Mouse (Mus musculus) midbrain, embryonic 16.5 days (tissue): ENCODE data around the gene Ppm1h. TPM values are rescaled to one million over a fixed set of nuclear protein-coding genes. Genes with fewer than 3 reads are reported as not detected.

Experiments
- ATAC-seq: fragments of 200-750 bp; cut with Nextera tagmentation; 2 replicates; pipeline ENCODE4 v1.8.0; 2017; ENCODE audit warnings: moderate TSS enrichment
- H3K27ac ChIP-seq: fragments of 300-500 bp; sonication (generic); 2 replicates; pipeline ENCODE4 v1.5.1; 2014; ENCODE audit warnings: mild to moderate bottlenecking, low read length, mixed read lengths
- H3K27me3 ChIP-seq: fragments of 300-500 bp; sonication (generic); 2 replicates; pipeline ENCODE4 v1.6.1; 2014; ENCODE audit warnings: low read depth, low read length, mixed read lengths; ENCODE audit not compliant: control insufficient read depth, insufficient read depth
- H3K36me3 ChIP-seq: fragments of 300-500 bp; sonication (generic); 2 replicates; pipeline ENCODE4 v1.6.1; 2014; ENCODE audit warnings: mild to moderate bottlenecking, low read length, moderate library complexity, mixed read lengths; ENCODE audit not compliant: control insufficient read depth, insufficient read depth
- H3K4me1 ChIP-seq: fragments of 300-500 bp; sonication (generic); 2 replicates; pipeline ENCODE4 v1.6.1; 2014; ENCODE audit warnings: mild to moderate bottlenecking, low read length, mixed read lengths; ENCODE audit not compliant: control insufficient read depth, insufficient read depth
- H3K4me2 ChIP-seq: fragments of 300-500 bp; sonication (generic); 2 replicates; pipeline ENCODE4 v1.6.1; 2014; ENCODE audit warnings: mild to moderate bottlenecking, low read length, mixed read lengths
- H3K4me3 ChIP-seq: fragments of 300-500 bp; sonication (generic); 2 replicates; pipeline ENCODE4 v1.5.1; 2014; ENCODE audit warnings: low read depth, mild to moderate bottlenecking, low read length, moderate library complexity, mixed read lengths
- H3K9ac ChIP-seq: fragments of 300-500 bp; sonication (generic); 2 replicates; pipeline ENCODE4 v1.6.1; 2014; ENCODE audit warnings: low read depth, low read length, mixed read lengths
- H3K9me3 ChIP-seq: fragments of 300-500 bp; sonication (generic); replicated peaks from 2 replicates; pipeline ENCODE4 v1.6.1; 2014; ENCODE audit warnings: mild to moderate bottlenecking, low read length, mixed read lengths; ENCODE audit not compliant: control insufficient read depth, poor library complexity, severe bottlenecking
- WGBS: fragments of 180-500 bp; shearing (Covaris S2); extraction: QIAGEN DNeasy Blood & Tissue Kit; methylation state at CpG from one replicate; pipeline ENCODE4 v1.1.7; 2014; 5-methylcytosine and 5-hydroxymethylcytosine counted together
- polyA plus RNA-seq: library from polyadenylated mRNA; unstranded; fragments of >200 nt; fragmentation: Nextera tagmentation; extraction: Ambion mirVana; gene quantifications from 2 replicates; pipeline ENCODE4 v1.2.1, GENCODE M21; 2015

Ppm1h gene
- polyA plus RNA-seq, 1 experiment from 2014 or later = 25.2 TPM

DNA sequence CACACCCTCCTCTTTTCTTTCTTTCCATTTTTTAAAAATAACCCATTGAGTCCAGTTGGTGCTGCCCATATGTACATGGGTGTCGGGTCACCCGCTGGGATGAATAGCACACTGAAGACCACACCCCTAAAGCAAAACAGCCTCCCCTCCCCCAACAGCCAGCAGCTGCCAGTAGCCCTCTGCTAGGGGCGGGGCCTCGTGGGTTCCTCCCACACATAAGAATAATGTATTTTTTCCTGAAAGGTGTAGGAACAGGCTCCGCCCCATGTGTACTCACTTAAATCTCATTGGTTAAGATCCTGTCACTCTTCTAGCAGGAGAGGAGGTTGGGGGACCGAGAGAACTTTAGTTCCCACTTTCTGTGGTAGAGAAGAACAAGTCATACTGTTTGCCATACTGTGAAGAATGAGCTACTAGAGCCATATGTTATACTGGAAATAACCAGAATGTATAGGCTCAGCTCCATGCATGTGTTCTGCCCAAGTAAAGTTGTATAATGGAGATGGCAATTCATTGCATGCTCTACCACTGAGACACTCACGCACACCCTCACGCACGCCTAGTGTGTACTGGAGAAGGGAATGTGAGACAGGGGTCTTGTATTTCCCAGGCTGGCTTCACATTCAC is 231.0 kb downstream of the Ppm1h start:
- 94% methylated on average over 9 of the region's 9 CpGs for WGBS
- no peak overlapping the region for H3K27ac ChIP-seq
- H3K27me3 ChIP-seq = no peaks in the 10 kb centered on the region
- H3K4me2 ChIP-seq = no peak overlapping the region
- no peak overlapping the region for H3K9ac ChIP-seq
- H3K4me1 ChIP-seq = peaks cover 10% of the 10 kb centered on the region
- no peak for ATAC-seq
- no peaks in the 10 kb centered on the region for H3K9me3 ChIP-seq
- H3K36me3 ChIP-seq = 0 out of 2 replicates have a peak, but pooled peaks cover 2% of the 10 kb centered on the region
- H3K4me3 ChIP-seq = no peak overlapping the region

DNA sequence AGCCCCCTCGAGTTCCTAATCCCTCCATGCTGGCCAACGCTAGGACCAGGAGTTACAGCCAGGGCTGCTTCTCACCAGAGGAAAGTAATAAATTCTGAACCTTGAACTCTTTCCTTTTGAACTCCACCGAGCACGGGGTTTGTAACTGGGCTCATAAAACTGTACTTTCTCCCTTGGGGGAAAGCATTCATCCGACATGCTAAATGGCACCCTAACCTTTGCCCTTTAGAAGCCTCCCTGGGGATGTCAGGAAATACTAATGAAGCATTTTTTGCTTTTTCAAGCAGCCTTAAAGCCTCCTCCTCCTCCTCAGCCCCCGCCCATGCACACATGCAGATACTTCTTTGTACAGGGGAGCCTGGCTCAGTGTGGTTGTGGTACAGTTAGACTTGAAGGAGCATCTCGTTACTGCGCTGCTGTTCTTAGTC is 232.2 kb downstream of the Ppm1h start:
- 61% methylated on average over 8 of the region's 8 CpGs for WGBS
- H3K36me3 ChIP-seq = no peaks in the 10 kb centered on the region
- H3K27ac ChIP-seq = no peak overlapping the region
- H3K4me3 ChIP-seq = no peak overlapping the region
- H3K9ac ChIP-seq = no peak overlapping the region
- H3K9me3 ChIP-seq = no peaks in the 10 kb centered on the region
- H3K4me1 ChIP-seq = peaks cover 10% of the 10 kb centered on the region
- no peaks in the 10 kb centered on the region for H3K27me3 ChIP-seq
- no peak overlapping the region for H3K4me2 ChIP-seq
- no peak for ATAC-seq

DNA sequence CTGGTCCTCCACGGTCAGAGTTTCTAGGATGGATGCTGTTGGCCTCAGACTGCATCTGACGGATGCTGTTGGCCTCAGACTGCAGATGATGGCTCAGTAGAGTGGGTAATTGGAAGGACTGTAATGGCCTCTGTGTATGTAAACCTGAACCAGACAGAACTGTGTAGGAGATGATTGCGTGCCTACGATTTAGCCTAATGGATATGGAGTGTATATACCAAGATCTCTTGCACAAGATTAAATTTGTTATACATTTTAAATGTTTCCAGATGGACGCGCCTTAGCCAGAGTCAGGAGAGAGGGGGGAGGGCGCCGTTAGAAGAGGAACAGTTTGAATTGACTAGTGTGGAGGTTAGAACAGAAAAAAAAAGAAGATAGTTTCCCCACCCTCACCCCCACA is 233.1 kb downstream of the Ppm1h start:
- no peak overlapping the region for H3K9ac ChIP-seq
- H3K36me3 ChIP-seq = no peaks in the 10 kb centered on the region
- H3K27me3 ChIP-seq = no peaks in the 10 kb centered on the region
- H3K9me3 ChIP-seq = no peaks in the 10 kb centered on the region
- WGBS = 69% methylated on average over 8 of the region's 8 CpGs
- 0 out of 2 replicates have a peak, but pooled peaks have one; percentile 14 for ATAC-seq
- no peak overlapping the region for H3K4me2 ChIP-seq
- H3K4me3 ChIP-seq = no peak overlapping the region
- peaks cover 10% of the 10 kb centered on the region for H3K4me1 ChIP-seq
- H3K27ac ChIP-seq = no peak overlapping the region

DNA sequence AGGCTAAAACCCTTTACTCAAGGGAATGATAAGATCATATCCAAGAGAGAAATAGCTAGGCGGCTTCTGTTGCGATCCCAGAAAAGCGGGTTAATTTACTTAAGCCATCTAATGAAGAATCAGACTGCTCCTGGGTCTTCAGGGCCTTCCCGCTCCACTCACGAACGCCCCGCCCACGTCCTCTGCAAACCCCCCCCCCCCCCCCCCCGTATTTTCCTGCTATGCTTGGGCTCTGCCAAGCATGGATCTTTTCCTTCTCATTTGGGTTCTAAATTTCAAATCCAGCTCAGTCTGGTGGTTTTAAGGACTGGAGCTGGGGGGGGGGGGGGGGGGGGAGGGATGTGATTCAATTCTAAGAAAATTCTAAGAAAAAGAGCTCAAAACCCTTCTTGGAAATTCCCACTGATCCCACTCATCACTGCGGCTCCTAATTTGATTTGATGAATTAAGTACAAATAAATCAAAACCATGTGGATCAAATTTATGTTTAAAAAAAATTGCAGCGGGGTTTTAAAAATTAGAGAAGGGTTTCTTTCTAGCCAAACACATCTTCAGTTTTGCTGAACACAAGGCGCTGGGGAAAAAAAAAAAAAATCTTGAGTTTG is 233.6 kb downstream of the Ppm1h start:
- H3K27me3 ChIP-seq = no peaks in the 10 kb centered on the region
- H3K4me3 ChIP-seq = no peak overlapping the region
- no peak overlapping the region for H3K4me2 ChIP-seq
- H3K36me3 ChIP-seq = no peaks in the 10 kb centered on the region
- H3K27ac ChIP-seq = peak overlapping the region; percentile 39
- H3K4me1 ChIP-seq = peaks cover 10% of the 10 kb centered on the region
- 43% methylated on average over 8 of the region's 12 CpGs for WGBS
- no peak overlapping the region for H3K9ac ChIP-seq
- no peaks in the 10 kb centered on the region for H3K9me3 ChIP-seq
- no peak for ATAC-seq

DNA sequence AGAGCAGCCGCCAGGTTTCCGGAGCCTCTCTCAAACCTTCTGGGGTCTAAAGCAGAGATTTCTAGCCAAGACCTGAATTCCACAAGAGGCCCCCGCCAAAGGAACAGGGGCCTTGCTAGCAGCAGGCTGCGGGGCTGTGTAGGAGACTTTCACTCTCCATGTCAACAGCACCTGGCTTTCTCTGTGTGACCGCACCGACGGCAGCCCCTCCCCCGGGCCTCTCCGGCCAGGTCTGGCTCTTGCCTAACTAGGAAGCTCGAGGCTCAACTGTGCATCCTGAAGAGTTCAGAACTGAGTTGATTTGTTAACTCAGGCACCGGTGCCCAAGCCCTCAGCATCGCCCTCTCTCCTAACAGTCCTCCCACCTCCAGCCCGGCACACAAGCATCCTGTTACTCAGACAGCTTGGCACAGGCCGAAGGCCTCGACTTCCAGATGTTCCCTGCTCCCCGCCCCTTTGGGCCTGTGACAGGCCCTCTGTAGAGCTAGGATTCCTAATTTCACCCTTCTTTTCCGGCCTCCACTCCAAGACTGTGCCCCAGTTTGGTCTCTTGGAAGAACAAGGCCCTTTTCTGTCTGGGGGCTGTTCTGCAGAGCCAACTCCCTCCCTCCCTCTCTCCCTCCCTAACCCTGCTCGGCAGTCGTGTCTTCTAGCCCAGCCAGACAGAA is 234.3 kb downstream of the Ppm1h start:
- Histone ChIP-seq H3K27me3 (no peaks in the 10 kb centered on the region), H3K4me2 (0 out of 2 replicates have a peak overlapping the region, but pooled peaks have one; percentile 24), H3K9me3 (no peaks in the 10 kb centered on the region), H3K36me3 (no peaks in the 10 kb centered on the region), H3K27ac (peak overlapping the region; percentile 39), H3K4me1 (peaks cover 10% of the 10 kb centered on the region), H3K9ac (peak overlapping the region; percentile 2; the same call in 1 of the 2 replicates), H3K4me3 (no peak overlapping the region)
- WGBS = 19% methylated on average over 19 of the region's 19 CpGs
- ATAC-seq = peak; percentile 88

DNA sequence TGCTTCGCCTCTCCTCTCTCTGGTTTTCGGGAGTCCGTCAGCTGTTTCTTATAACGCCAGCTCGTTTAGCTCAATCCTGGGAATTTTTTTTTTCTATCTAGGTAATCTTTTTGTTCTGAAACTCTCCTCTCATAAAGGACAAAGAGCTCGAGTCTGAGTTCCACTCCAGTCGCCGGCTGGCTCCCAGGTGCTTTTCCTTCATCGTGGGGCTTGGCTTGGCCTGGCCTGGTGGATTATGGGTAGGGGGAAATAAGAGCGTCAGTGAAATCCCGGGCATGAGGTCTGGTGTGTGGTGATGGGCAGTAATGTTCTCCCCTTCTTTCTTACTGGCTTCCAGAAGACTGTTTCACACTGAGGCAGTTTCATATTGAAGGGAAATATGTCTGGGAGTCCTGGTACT is 234.8 kb downstream of the Ppm1h start:
- no peak overlapping the region for H3K4me3 ChIP-seq
- no peaks in the 10 kb centered on the region for H3K36me3 ChIP-seq
- no peak overlapping the region for H3K4me2 ChIP-seq
- no peak overlapping the region; the same call in 1 of the 2 replicates for H3K9ac ChIP-seq
- H3K27ac ChIP-seq = 0 out of 2 replicates have a peak overlapping the region, but pooled peaks have one; percentile 15
- no peaks in the 10 kb centered on the region for H3K9me3 ChIP-seq
- 35% methylated on average over 11 of the region's 11 CpGs for WGBS
- H3K27me3 ChIP-seq = no peaks in the 10 kb centered on the region
- ATAC-seq = no peak
- peaks cover 10% of the 10 kb centered on the region for H3K4me1 ChIP-seq

DNA sequence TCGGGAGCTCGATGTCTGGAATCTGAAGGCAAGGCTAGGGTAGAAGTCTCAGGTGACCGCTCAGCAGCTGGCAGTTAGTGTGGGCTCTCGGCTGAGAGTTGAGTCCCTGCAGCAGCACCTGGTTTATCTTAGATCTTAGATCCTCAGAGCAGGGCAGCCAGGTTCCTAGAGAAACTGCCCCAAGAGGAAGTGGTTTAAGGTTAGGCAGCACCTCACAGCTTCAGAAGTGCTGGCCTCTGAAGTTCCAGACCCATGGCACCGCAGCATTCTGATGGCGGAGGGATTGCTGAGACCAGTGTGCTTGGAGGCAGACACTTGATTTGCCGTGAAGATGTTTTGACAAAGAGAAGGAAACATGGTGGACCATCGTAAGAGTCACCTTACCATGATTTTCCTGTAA is 237.3 kb downstream of the Ppm1h start:
- no peaks in the 10 kb centered on the region for H3K9me3 ChIP-seq
- H3K36me3 ChIP-seq = no peaks in the 10 kb centered on the region; the same call in 1 of the 2 replicates
- H3K27me3 ChIP-seq = no peaks in the 10 kb centered on the region
- H3K4me3 ChIP-seq = no peak overlapping the region
- H3K27ac ChIP-seq = no peak overlapping the region
- H3K9ac ChIP-seq = no peak overlapping the region
- ATAC-seq = no peak
- H3K4me1 ChIP-seq = peaks cover 10% of the 10 kb centered on the region
- no peak overlapping the region for H3K4me2 ChIP-seq
- 85% methylated on average over 8 of the region's 8 CpGs for WGBS

DNA sequence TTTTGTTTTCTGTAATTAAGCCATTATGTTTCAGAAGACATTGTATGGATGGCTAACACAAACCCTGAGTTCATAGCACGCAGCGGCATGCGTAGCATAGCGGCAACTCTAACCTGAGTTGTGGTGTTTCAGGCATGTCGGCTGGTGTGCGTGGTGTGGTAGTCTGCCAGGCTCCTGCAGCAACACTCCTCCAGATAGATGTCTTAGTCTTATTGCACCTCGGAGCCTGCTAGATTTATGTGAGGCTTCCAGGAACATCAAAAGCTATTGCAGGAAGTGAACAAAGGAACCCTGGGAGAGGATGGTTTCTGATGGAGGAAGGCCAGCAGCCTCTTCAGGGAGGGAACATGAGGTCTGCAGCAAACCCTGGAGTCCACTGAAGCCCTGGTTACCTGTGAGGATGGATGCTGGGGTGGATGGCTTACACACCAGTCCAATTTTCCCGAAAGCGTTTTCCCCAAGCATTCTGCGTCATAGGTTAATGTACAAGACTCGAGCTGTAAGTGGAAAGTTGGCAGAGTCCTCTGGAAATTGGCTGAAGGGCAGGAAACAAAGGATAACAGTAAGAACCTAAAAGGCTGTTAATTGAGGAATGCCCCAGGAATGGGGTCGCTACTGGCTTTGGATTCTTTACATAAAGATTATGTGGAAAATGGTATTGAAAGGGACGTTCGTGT is 239.2 kb downstream of the Ppm1h start:
- Histone ChIP-seq H3K9ac (no peak overlapping the region), H3K4me2 (no peak overlapping the region), H3K4me1 (no peaks in the 10 kb centered on the region), H3K9me3 (no peaks in the 10 kb centered on the region), H3K4me3 (no peak overlapping the region), H3K27ac (no peak overlapping the region), H3K36me3 (no peaks in the 10 kb centered on the region; the same call in 1 of the 2 replicates), H3K27me3 (no peaks in the 10 kb centered on the region)
- WGBS = 90% methylated on average over 14 of the region's 14 CpGs
- ATAC-seq = no peak
